Mouse (Mus musculus) CH12.LX (cell line): Measurements from ENCODE around the gene Ripply1. TPM values are rescaled to one million over a fixed set of nuclear protein-coding genes. Genes with fewer than 3 reads are reported as not detected.

ENCODE experiments used
- polyA plus RNA-seq: library from polyadenylated mRNA; unstranded; fragments of >175 nt; gene quantifications from 2 replicates; pipeline ENCODE4 v1.2.1, GENCODE M21; 2012; ENCODE audit warnings: low read depth; ENCODE audit not compliant: insufficient read length
- total RNA-seq, 2 experiments: library from RNA; depleted of rRNA; stranded (reverse); fragments of 300-350 nt in 1 of 2; fragments of >200 nt in 1 of 2; gene quantifications; 2 replicates each; pipeline ENCODE4 v1.2.3; 2012 to 2014

The Ripply1 gene
- total and polyA plus RNA-seq, 3 experiments: not detected

Other genes starting within 250 kb of the Ripply1 start
- gene Rnf128, start 219.0 kb downstream of the Ripply1 start, total RNA-seq (2012; rRNA removed): not detected in 2 replicates
- gene Rnf128, start 219.0 kb downstream of the Ripply1 start, total RNA-seq (2014; rRNA removed): not detected in 2 replicates
- not detected in 2 replicates for gene Rnf128, start 219.0 kb downstream of the Ripply1 start, polyA plus RNA-seq
- 1.6 and 1.8 TPM in 2 replicates for gene Tbc1d8b, start 97.4 kb downstream of the Ripply1 start, total RNA-seq (2012; rRNA removed)
- gene Tbc1d8b, start 97.4 kb downstream of the Ripply1 start, total RNA-seq (2014; rRNA removed): 2.3 and 3.1 TPM in 2 replicates
- 2.1 and 2.2 TPM in 2 replicates for gene Tbc1d8b, start 97.4 kb downstream of the Ripply1 start, polyA plus RNA-seq
- gene Gm15013, start 67.9 kb downstream of the Ripply1 start, total RNA-seq (2012; rRNA removed): not detected in 2 replicates
- gene Gm15013, start 67.9 kb downstream of the Ripply1 start, total RNA-seq (2014; rRNA removed): 0.82 and 0.87 TPM in 2 replicates
- 0.70 and 3.4 TPM in 2 replicates for gene Gm15013, start 67.9 kb downstream of the Ripply1 start, polyA plus RNA-seq
- gene Cldn2, start 18.5 kb upstream of the Ripply1 start, total RNA-seq (2012; rRNA removed): not detected in 2 replicates
- not detected in 2 replicates for gene Cldn2, start 18.5 kb upstream of the Ripply1 start, total RNA-seq (2014; rRNA removed)
- 0.07 TPM in 1 of 2 replicates, not detected in the other for gene Cldn2, start 18.5 kb upstream of the Ripply1 start, polyA plus RNA-seq
- gene Morc4, start 89.3 kb upstream of the Ripply1 start, total RNA-seq (2012; rRNA removed): not detected in 2 replicates
- gene Morc4, start 89.3 kb upstream of the Ripply1 start, total RNA-seq (2014; rRNA removed): not detected in 2 replicates
- not detected in 2 replicates for gene Morc4, start 89.3 kb upstream of the Ripply1 start, polyA plus RNA-seq
- 8.0 and 8.9 TPM in 2 replicates for gene Rbm41, start 216.2 kb upstream of the Ripply1 start, total RNA-seq (2012; rRNA removed)
- gene Rbm41, start 216.2 kb upstream of the Ripply1 start, total RNA-seq (2014; rRNA removed): 11.1 and 11.9 TPM in 2 replicates
- 6.5 and 7.8 TPM in 2 replicates for gene Rbm41, start 216.2 kb upstream of the Ripply1 start, polyA plus RNA-seq